Mouse (Mus musculus) ES-E14 (cell line): ENCODE results near the gene Gbx1. TPM values are rescaled to one million over a fixed set of nuclear protein-coding genes. Genes with fewer than 3 reads are reported as not detected.

ENCODE experiments used
- DNase-seq: peaks from one replicate; pipeline ENCODE4 v3.0.0-alpha.2; 2013; ENCODE audit warnings: low read depth, low spot score
- H3K27ac ChIP-seq: 2 replicates; pipeline ENCODE4 v1.5.1; 2012; ENCODE audit warnings: low read depth, mild to moderate bottlenecking, low read length, moderate library complexity, mixed read lengths; ENCODE audit not compliant: poor library complexity, insufficient read depth, severe bottlenecking
- H3K36me3 ChIP-seq: 2 replicates; pipeline ENCODE4 v1.6.1; 2012; ENCODE audit warnings: mild to moderate bottlenecking, low read length, moderate library complexity, mixed read lengths; ENCODE audit not compliant: control insufficient read depth, poor library complexity, insufficient read depth, severe bottlenecking
- H3K4me1 ChIP-seq, 2 experiments: fragments of 150-350 bp in 1 of 2; sonication (generic) in 1 of 2; 2 replicates each; pipeline ENCODE4 v1.6.1; 2012; ENCODE audit warnings: low read length in 2 of 2, mild to moderate bottlenecking in 1 of 2, mixed read lengths in 1 of 2; ENCODE audit not compliant: control insufficient read depth in 2 of 2, insufficient read depth in 2 of 2, poor library complexity in 1 of 2
- H3K4me3 ChIP-seq, 2 experiments: fragments of 150-350 bp in 1 of 2; sonication (generic) in 1 of 2; 2 replicates each; pipeline ENCODE4 v1.5.1; 2012; ENCODE audit warnings: low read length in 2 of 2, low read depth in 1 of 2, mild to moderate bottlenecking in 1 of 2, mixed read lengths in 1 of 2; ENCODE audit not compliant: insufficient read depth in 1 of 2, poor library complexity in 1 of 2, severe bottlenecking in 1 of 2
- H3K9ac ChIP-seq: 2 replicates; pipeline ENCODE4 v1.6.1; 2012; ENCODE audit warnings: low read depth, mild to moderate bottlenecking, low read length, mixed read lengths; ENCODE audit not compliant: poor library complexity, insufficient read depth, severe bottlenecking
- H3K9me3 ChIP-seq: fragments of 150-350 bp; sonication (generic); 2 replicates; pipeline ENCODE4 v1.6.1; 2012; ENCODE audit warnings: low read depth, mild to moderate bottlenecking, low read length; ENCODE audit not compliant: control insufficient read depth, insufficient read depth
- CHD2 ChIP-seq: IDR thresholded peaks from 2 replicates; pipeline ENCODE4 v1.6.1; 2014; ENCODE audit warnings: mild to moderate bottlenecking, low read depth, low read length, inconsistent platforms
- HCFC1 ChIP-seq: IDR thresholded peaks from 2 replicates; pipeline ENCODE4 v1.6.1; 2012; ENCODE audit warnings: low read length, inconsistent platforms, borderline replicate concordance; ENCODE audit not compliant: insufficient read depth
- MAFK ChIP-seq: IDR thresholded peaks from 2 replicates; pipeline ENCODE4 v1.6.1; 2014; ENCODE audit warnings: mild to moderate bottlenecking, low read depth, low read length, inconsistent platforms; ENCODE audit not compliant: insufficient read depth
- ZC3H11A ChIP-seq: IDR thresholded peaks from 2 replicates; pipeline ENCODE4 v1.6.1; 2012; ENCODE audit warnings: low read depth, mild to moderate bottlenecking, inconsistent platforms, low read length, borderline replicate concordance
- ZNF384 ChIP-seq: IDR thresholded peaks from 2 replicates; pipeline ENCODE4 v1.6.1; 2012; ENCODE audit warnings: low read depth, low read length, inconsistent platforms
- in situ Hi-C, 2 experiments: fragments of 600-800 bp; cut with MboI; formaldehyde crosslinking; loops; one replicate each; pipeline ENCODE4 v1.15.1; 2025; ENCODE audit warnings: low sequenced_read_pairs in 2 of 2, inconsistent platforms in 1 of 2; ENCODE audit not compliant: unreplicated experiment in 2 of 2
- total RNA-seq: library from RNA; depleted of rRNA; stranded (reverse); fragments of 300-350 nt; gene quantifications from 2 replicates; pipeline ENCODE4 v1.2.3, GENCODE M21; 2012

The Gbx1 gene
- total RNA-seq, 1 experiment = 0.40 TPM

- Histone ChIP-seq H3K27ac (no peak overlapping the region), H3K4me3 (no peak overlapping the region), H3K36me3 (no peaks in the 10 kb centered on the region), H3K9ac (no peak overlapping the region), H3K9me3 (no peaks in the 10 kb centered on the region), H3K4me1 (peaks cover 0 to 17% of the 10 kb centered on the region in 2 experiments; a peak in 2 of 4 replicates)
- DNase-seq = peak; percentile 88
- in situ Hi-C loops = no loop called here
- TF ChIP-seq ZNF384 (no peak), ZC3H11A (no peak), HCFC1 (no peak; the same call in 1 of the 2 replicates), MAFK (no peak), CHD2 (no peak)
Observed at GRCm38 (mm10) chr5:24530042-24530689, 3.2 kb upstream of the Gbx1 start.

GRCm38 (mm10) chr5:24527780-24528179 is 778 bp upstream of the Gbx1 start:
- in situ Hi-C loops = loop anchor here in 1 of 2 experiments (10.0 kb wide), 1 partner anchor 63 kb away; no protein-coding TSS in a partner anchor
- Histone ChIP-seq H3K4me3 (no peak overlapping the region), H3K9ac (no peak overlapping the region), H3K9me3 (no peaks in the 10 kb centered on the region), H3K4me1 (peaks cover 6 to 12% of the 10 kb centered on the region in 2 experiments; a peak in 2 of 4 replicates), H3K27ac (no peak overlapping the region), H3K36me3 (no peaks in the 10 kb centered on the region)
- TF ChIP-seq HCFC1 = no peak
- TF ChIP-seq MAFK = no peak
- TF ChIP-seq ZNF384 = no peak
- TF ChIP-seq ZC3H11A = no peak
- no peak for TF ChIP-seq CHD2
- DNase-seq = no peak

GRCm38 (mm10) chr5:24526190-24526888 is 663 bp downstream of the Gbx1 start:
- Histone ChIP-seq H3K27ac (no peak overlapping the region), H3K4me1 (peaks cover 6 to 12% of the 10 kb centered on the region in 2 experiments; a peak in 2 of 4 replicates), H3K9ac (peak overlapping the region; percentile 64), H3K4me3 (peak overlapping the region; percentile 57 to 77; a peak in 3 of 4 replicates), H3K36me3 (no peaks in the 10 kb centered on the region), H3K9me3 (no peaks in the 10 kb centered on the region)
- in situ Hi-C loops = loop anchor here in 1 of 2 experiments (10.0 kb wide), 1 partner anchor 62 kb away; no protein-coding TSS in a partner anchor
- TF ChIP-seq MAFK (no peak), ZNF384 (no peak), CHD2 (no peak), ZC3H11A (no peak), HCFC1 (no peak)
- DNase-seq = no peak

GRCm38 (mm10) chr5:24525360-24526189 is 1.4 kb downstream of the Gbx1 start:
- peak overlapping the region; percentile 64 for H3K9ac ChIP-seq
- no peaks in the 10 kb centered on the region for H3K9me3 ChIP-seq
- peaks cover 6 to 12% of the 10 kb centered on the region in 2 experiments; a peak in 2 of 4 replicates for H3K4me1 ChIP-seq
- in situ Hi-C loops = loop anchor here in 1 of 2 experiments (10.0 kb wide), 1 partner anchor 61 kb away; no protein-coding TSS in a partner anchor
- no peak overlapping the region for H3K27ac ChIP-seq
- H3K36me3 ChIP-seq = no peaks in the 10 kb centered on the region
- TF ChIP-seq ZNF384 (no peak), CHD2 (no peak), HCFC1 (no peak), MAFK (no peak), ZC3H11A (no peak)
- peak overlapping the region; percentile 57 to 77 for H3K4me3 ChIP-seq
- DNase-seq = no peak
